Mouse (Mus musculus): Measurements from ENCODE around the gene Ankrd66. TPM values are rescaled to one million over a fixed set of nuclear protein-coding genes. Genes with fewer than 3 reads are reported as not detected.

The Ankrd66 gene
- total RNA-seq, 2 experiments from 2014 or later = 0.38 to 0.42 TPM

Other genes with a start within 250 kb of the Ankrd66 start
- 10 to 100 TPM; 28.1 to 33.1 TPM for gene Adgrf5, start 183.2 kb downstream of the Ankrd66 start, total RNA-seq (2021)
- not detected for gene Mep1a, start 40.8 kb downstream of the Ankrd66 start, total RNA-seq (2021)
- 100 to 1,000 TPM in 1 of 2 experiments, 10 to 100 TPM in 1; 98.5 to 111 TPM for gene Pla2g7, start 24.5 kb upstream of the Ankrd66 start, total RNA-seq (2021)
- gene Tdrd6, start 86.7 kb upstream of the Ankrd66 start, total RNA-seq (2021) = under 1 TPM; 0.20 to 0.33 TPM
- gene Slc25a27, start 123.6 kb upstream of the Ankrd66 start, total RNA-seq (2021) = 10 to 100 TPM; 30.8 to 36.0 TPM
- gene Cyp39a1, start 123.8 kb upstream of the Ankrd66 start, total RNA-seq (2021) = 1 to 10 TPM; 1.1 TPM

Measured in layer of hippocampus, postnatal 25 days (tissue).